Mouse (Mus musculus) testis, postnatal 14 days (tissue): ENCODE results near the gene Bbs10.

ENCODE experiments used
- DNase-seq: peaks from one replicate; pipeline ENCODE4 v3.0.0; 2021; ENCODE audit warnings: low spot score

Gene Bbs10

DNA sequence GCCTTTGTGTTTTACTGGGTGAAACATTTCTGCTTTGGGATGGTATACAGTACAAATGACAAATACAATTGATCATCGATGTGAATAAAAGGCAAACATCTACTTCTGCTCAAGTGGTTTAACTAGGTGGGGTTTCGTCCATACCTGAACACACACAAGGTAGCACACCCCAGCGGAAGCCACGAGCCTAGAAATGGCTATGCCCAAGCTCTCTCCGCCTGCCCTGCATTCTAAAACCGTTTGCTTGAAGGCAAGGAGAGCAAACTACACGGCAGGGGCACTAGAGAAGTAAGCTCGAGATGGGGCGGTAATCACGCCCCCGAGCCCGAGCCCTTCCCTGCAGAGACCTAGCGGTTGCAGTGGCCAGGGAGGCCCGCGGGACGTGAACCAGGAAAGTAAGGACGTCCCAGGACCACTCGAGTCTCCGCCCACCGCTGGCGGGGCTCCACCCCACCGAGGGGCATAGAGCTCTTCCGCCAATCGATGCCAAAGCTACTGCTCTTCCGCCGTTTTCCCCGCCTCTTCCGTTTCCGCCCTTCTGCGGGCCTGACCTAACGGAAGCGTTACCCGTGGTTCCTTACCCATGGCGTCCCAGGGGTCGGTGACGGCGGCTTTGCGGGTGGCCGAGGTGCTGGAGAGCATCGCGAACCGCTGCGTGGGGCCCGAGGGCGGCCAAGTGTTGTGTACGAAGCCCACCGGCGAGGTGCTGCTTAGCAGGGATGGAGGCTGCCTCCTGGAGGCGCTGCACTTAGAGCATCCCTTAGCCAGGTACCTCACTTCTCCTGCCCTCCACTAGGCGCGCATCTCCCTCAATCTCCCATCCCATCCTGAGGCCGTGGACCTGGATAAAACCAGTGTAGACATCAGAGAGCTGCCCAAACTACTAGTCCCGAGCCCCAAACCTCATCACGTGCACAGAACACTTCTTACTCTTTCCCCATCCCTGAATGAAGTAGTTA lies at the start of gene Bbs10:
Gene Bbs10 (plus strand): TSS at position 540 of the 959 bp plus-strand sequence.
- DNase-seq, result peak; percentile 92

- DNase-seq, result no peak
Observed at GRCm38 (mm10) chr10:111250192-111250591, 48.3 kb upstream of the Bbs10 start.

- DNase-seq, result no peak
Observed at GRCm38 (mm10) chr10:111251666-111252065, 46.8 kb upstream of the Bbs10 start.

- DNase-seq, result no peak
Observed at GRCm38 (mm10) chr10:111255228-111255627, 43.3 kb upstream of the Bbs10 start.

DNA sequence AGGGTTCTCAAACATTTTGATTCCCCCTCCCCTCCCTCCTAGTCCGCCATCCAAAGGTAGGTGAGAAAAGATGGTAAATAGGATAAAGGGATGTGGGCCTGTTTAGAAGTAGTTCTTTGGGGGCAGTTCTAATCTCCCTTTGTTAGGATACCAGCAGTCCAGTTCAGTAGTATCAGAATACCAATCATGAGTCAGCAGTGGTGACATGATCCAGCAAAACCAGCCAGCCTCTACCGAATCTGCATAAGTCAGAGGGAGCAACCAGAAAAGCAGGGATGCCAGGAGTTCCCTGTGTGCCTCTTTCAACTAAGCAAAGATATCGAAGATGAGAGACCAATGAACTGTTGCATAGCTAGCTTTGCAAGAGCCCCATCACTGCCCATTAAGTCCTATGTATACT lies 42.3 kb upstream of the Bbs10 start:
- DNase-seq, result no peak

DNA sequence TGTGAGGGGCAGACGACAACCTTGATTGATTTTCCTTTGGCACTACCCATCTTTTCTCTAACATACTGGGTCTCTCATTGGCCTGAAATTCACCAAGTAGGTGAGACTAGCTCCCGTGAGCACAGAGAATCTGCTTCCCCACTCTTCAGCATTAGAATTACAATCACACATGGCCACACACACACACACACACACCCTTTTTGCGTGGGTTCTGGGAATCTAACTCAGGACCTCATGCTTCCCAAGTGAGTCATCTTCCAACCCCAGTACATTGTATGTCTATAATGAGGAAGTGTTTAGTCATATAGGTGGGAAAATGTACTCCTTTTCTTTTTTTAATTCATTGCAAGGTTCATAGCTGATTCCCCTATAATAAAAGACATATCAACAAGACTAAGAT lies 41.1 kb upstream of the Bbs10 start:
- DNase-seq, result no peak

- no peak for DNase-seq
Observed at GRCm38 (mm10) chr10:111258256-111258655, 40.2 kb upstream of the Bbs10 start.

- no peak for DNase-seq
Observed at GRCm38 (mm10) chr10:111271687-111272086, 26.8 kb upstream of the Bbs10 start.

- DNase-seq, result no peak
Observed at GRCm38 (mm10) chr10:111272905-111273304, 25.6 kb upstream of the Bbs10 start.

GRCm38 (mm10) chr10:111273463-111274088 lies 24.9 kb upstream of the Bbs10 start:
- no peak for DNase-seq

- no peak for DNase-seq
Observed at GRCm38 (mm10) chr10:111275822-111276221, 22.7 kb upstream of the Bbs10 start.

- no peak for DNase-seq
Observed at GRCm38 (mm10) chr10:111297631-111298030, 848 bp upstream of the Bbs10 start.

DNA sequence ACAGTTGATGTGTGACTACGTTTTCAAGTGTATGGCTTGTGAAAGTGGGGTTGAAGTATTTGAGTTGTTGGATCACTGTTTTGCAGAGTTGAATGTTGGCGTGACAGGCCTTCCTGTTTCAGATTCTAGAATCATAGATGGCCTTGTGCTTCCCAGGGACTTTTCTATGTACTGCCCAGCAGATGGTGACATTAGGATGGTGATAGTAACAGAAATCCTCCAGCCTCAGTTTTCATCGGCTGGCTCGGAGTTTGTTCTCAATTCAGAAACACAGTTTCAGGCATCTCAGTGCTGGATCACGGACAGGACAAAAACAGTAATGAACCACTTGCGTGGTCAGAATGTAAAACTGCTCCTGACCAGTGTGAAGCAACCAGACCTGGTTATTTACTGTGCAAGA lies 1.1 kb downstream of the Bbs10 start:
- DNase-seq, result no peak

DNA sequence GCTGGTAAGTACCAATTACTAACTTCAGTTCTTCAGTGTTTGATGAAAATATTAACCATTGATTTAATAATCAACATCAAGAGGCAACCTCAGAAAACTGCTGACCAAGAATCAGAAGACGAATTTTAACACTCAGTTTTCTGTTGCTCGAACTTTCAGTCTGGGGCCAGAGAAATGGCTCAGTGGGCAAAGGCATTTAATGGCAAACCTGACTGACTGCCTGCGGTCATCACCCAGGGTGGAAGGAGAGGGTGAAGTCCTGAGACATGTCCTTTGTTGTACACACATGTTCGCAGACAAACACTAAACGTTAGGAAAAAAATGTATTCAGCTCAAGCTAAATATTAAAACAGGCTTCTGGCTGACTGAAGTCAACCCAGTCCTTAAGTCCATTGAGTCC lies 2.6 kb downstream of the Bbs10 start:
- DNase-seq, result no peak

- no peak for DNase-seq
Observed at GRCm38 (mm10) chr10:111302486-111302885, 4.0 kb downstream of the Bbs10 start.

GRCm38 (mm10) chr10:111308850-111309501 lies 10.5 kb downstream of the Bbs10 start:
- no peak for DNase-seq

GRCm38 (mm10) chr10:111313282-111313681 lies 14.8 kb downstream of the Bbs10 start:
- no peak for DNase-seq

DNA sequence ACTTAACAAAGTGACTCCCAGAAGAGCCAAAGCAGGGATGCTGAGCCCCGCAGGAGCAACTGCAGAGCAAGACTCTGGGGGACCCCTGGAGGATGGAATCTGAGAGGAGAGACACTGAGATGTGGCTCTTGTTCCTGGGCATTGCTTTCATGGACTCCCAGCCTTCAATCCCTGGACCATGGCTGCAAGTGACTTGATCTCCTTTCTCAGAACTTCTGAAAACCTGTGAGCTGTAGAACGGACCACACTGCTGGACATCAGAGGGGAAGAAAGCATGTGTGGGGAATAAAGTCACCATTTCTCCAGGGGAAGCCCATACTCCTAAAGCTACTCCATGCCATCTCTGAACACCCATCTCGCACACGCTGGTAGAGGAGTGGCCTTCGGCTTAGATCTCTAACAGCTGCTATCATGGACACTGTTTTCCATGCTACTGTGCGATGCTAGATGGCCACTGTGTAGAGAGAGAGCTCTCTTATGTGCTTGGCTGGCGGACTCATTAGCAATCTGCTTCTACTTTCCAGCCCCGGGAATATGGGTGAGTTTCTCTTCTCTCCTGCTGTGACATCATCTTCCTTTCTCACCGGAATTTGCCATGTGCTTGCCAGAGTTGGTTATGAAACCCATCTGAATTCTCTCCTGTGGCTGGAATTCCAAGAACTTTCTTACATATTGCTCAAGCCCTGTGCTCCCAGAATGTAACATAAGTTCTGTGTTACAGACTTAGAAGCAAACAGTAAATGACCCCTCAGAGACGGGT lies 16.3 kb downstream of the Bbs10 start:
- DNase-seq, result no peak

GRCm38 (mm10) chr10:111315940-111316339 lies 17.5 kb downstream of the Bbs10 start:
- no peak for DNase-seq

DNA sequence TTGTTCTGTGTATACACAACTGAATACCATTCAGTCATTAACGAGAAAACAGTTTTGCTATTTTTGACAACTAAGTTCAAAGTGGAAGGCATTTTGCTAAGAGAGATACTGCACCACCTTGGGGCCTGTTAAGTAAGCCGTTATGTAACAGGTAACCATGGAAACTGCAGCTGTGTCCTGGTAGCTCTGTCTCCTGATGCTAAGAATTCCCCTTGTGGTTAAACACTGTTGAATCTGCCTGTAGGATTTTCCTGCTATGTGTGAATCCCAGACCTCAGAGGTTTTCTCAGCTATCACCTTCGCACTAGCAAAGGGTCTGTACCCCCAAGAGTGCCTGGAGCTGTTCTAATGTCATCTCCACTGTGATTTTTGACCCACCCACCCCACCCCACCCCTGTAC lies 19.5 kb downstream of the Bbs10 start:
- no peak for DNase-seq

GRCm38 (mm10) chr10:111318805-111319500 lies 20.5 kb downstream of the Bbs10 start:
- DNase-seq, result no peak
